In the genomic region with DNA sequence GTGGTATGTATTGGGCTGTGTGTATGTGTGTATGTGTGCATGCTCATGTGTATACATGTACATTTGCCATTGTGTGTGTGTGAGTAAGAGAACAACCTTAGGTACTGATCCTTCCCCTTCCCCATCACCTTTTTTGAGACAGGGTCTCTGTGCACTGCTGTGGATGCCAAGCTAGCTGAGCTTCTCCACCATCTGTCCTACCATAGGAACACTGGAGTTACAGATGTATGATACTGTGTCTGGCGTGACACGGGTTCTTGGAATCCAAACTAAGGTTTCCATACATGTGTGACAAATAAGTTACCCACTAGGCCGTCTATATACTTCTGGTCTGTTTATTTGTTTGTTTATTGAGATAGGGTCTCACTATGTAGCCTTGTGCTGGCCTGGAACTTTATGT, we compare ENCODE assay signal across 29 mouse cellular contexts. TPM values are rescaled to one million over a fixed set of nuclear protein-coding genes. Genes with fewer than 3 reads are reported as not detected.
"Had no signal": no experiment of that assay in that cellular context is flagged by ENCODE, and none has a peak within 500 bp of the region (broad histone marks: within the 10 kb centered on the region; RNA-seq: fewer than 3 reads in every experiment).

No protein-coding gene starts in this region.

- DNase-seq: cerebellum, adult 2 months; cerebellum, adult 8-10 months; cerebellum, adult 9-10 months; cerebellum, adult 9-11 months; cerebellum, postnatal 10 days; cerebellum, postnatal 14 days; cerebellum, postnatal 25 days; cerebellum, postnatal 36 days; embryo, embryonic 11 days; forebrain, postnatal 0 days; gastrocnemius, adult 2 months; gastrocnemius, postnatal 10 days; gastrocnemius, postnatal 14 days; gastrocnemius, postnatal 25 days; gastrocnemius, postnatal 36 days; heart, adult 18-20 months; heart, adult 2 months had no signal

- ATAC-seq: forebrain, embryonic 13.5 days; forebrain, embryonic 14.5 days; forebrain, embryonic 15.5 days; forebrain, embryonic 16.5 days; forebrain, postnatal 0 days had no signal

- H3K27ac ChIP-seq: embryonic facial prominence, embryonic 10.5 days; embryonic facial prominence, embryonic 12.5 days; embryonic facial prominence, embryonic 13.5 days; embryonic facial prominence, embryonic 15.5 days; forebrain, embryonic 10.5 days; forebrain, embryonic 12.5 days; forebrain, embryonic 13.5 days; forebrain, embryonic 15.5 days; heart, adult 2 months had no signal

- H3K27me3 ChIP-seq: embryonic facial prominence, embryonic 12.5 days; embryonic facial prominence, embryonic 13.5 days; embryonic facial prominence, embryonic 15.5 days; forebrain, embryonic 12.5 days; forebrain, embryonic 13.5 days; forebrain, embryonic 15.5 days had no signal

- H3K36me3 ChIP-seq: embryonic facial prominence, embryonic 10.5 days; embryonic facial prominence, embryonic 12.5 days; embryonic facial prominence, embryonic 13.5 days; embryonic facial prominence, embryonic 15.5 days; forebrain, embryonic 10.5 days; forebrain, embryonic 12.5 days; forebrain, embryonic 15.5 days had no signal

- H3K9me3 ChIP-seq: embryonic facial prominence, embryonic 10.5 days; embryonic facial prominence, embryonic 12.5 days; embryonic facial prominence, embryonic 13.5 days; embryonic facial prominence, embryonic 15.5 days; forebrain, embryonic 10.5 days; forebrain, embryonic 12.5 days; forebrain, embryonic 13.5 days; forebrain, embryonic 15.5 days had no signal

- H3K4me2 ChIP-seq: embryonic facial prominence, embryonic 12.5 days; embryonic facial prominence, embryonic 13.5 days; embryonic facial prominence, embryonic 15.5 days; forebrain, embryonic 12.5 days; forebrain, embryonic 13.5 days; forebrain, embryonic 15.5 days had no signal

- H3K9ac ChIP-seq: embryonic facial prominence, embryonic 12.5 days; embryonic facial prominence, embryonic 13.5 days; embryonic facial prominence, embryonic 15.5 days; forebrain, embryonic 12.5 days; forebrain, embryonic 13.5 days; forebrain, embryonic 15.5 days; forebrain, postnatal 0 days had no signal

- H3K4me3 ChIP-seq: embryonic facial prominence, embryonic 10.5 days; embryonic facial prominence, embryonic 12.5 days; embryonic facial prominence, embryonic 13.5 days; embryonic facial prominence, embryonic 15.5 days; erythroblast, embryonic 14.5 days; forebrain, embryonic 10.5 days; forebrain, embryonic 12.5 days; forebrain, embryonic 13.5 days; forebrain, embryonic 15.5 days; gastrocnemius, adult 2 months; heart, adult 2 months had no signal

RNA-seq across cellular contexts. Expression of gene Rab30, which starts 32.2 kb away (rescaled TPM):
- total RNA-seq: granulocyte monocyte progenitor cell, adult 5-6 weeks had no signal
